Mouse (Mus musculus): ENCODE measurements around the gene Gm17018. TPM values are rescaled to one million over a fixed set of nuclear protein-coding genes. Genes with fewer than 3 reads are reported as not detected.

The Gm17018 gene
- polyA plus RNA-seq, 1 experiment from 2014 or later = 43.4 TPM

GRCm38 (mm10) chr19:45589761-45590160 is 29.3 kb downstream of the Gm17018 start:
- Histone ChIP-seq H3K4me2 (ENCODE audit: low read depth, low read length) (no peak overlapping the region), H3K36me3 (ENCODE audit: control insufficient read depth, insufficient read depth, low read length) (no peaks in the 10 kb centered on the region), H3K9ac (ENCODE audit: low read length) (no peak overlapping the region), H3K27ac (ENCODE audit: low read length) (no peak overlapping the region), H3K4me1 (ENCODE audit: control insufficient read depth, insufficient read depth, low read length) (peaks cover 17% of the 10 kb centered on the region), H3K4me3 (replicated peaks; ENCODE audit: low read length) (no peak overlapping the region), H3K9me3 (replicated peaks; ENCODE audit: control insufficient read depth, low read length) (no peaks in the 10 kb centered on the region), H3K27me3 (ENCODE audit: control insufficient read depth, insufficient read depth, low read length) (no peaks in the 10 kb centered on the region)
- no peak for ATAC-seq (ENCODE audit: insufficient read depth, low FRiP score)
- 92% methylated on average over 6 of the region's 6 CpGs for WGBS

GRCm38 (mm10) chr19:45591704-45592103 is 31.3 kb downstream of the Gm17018 start:
- 55% methylated on average over 7 of the region's 7 CpGs for WGBS
- 0 out of 2 replicates have a peak overlapping the region, but pooled peaks have one; percentile 15 for H3K4me2 ChIP-seq (ENCODE audit: low read depth, low read length)
- no peaks in the 10 kb centered on the region for H3K36me3 ChIP-seq (ENCODE audit: control insufficient read depth, insufficient read depth, low read length)
- H3K27me3 ChIP-seq (ENCODE audit: control insufficient read depth, insufficient read depth, low read length) = no peaks in the 10 kb centered on the region
- ATAC-seq (ENCODE audit: insufficient read depth, low FRiP score) = no peak; the same call in 1 of the 2 replicates
- peaks cover 17% of the 10 kb centered on the region for H3K4me1 ChIP-seq (ENCODE audit: control insufficient read depth, insufficient read depth, low read length)
- peak overlapping the region; percentile 62 for H3K27ac ChIP-seq (ENCODE audit: low read length)
- no peak overlapping the region for H3K4me3 ChIP-seq (replicated peaks; ENCODE audit: low read length)
- 0 out of 2 replicates have a peak overlapping the region, but pooled peaks have one; percentile 26 for H3K9ac ChIP-seq (ENCODE audit: low read length)
- H3K9me3 ChIP-seq (replicated peaks; ENCODE audit: control insufficient read depth, low read length) = no peaks in the 10 kb centered on the region

- Histone ChIP-seq H3K9ac (ENCODE audit: low read length) (no peak overlapping the region), H3K27me3 (ENCODE audit: control insufficient read depth, insufficient read depth, low read length) (no peaks in the 10 kb centered on the region), H3K9me3 (replicated peaks; ENCODE audit: control insufficient read depth, low read length) (no peaks in the 10 kb centered on the region), H3K4me2 (ENCODE audit: low read depth, low read length) (no peak overlapping the region), H3K4me1 (ENCODE audit: control insufficient read depth, insufficient read depth, low read length) (peaks cover 17% of the 10 kb centered on the region), H3K4me3 (replicated peaks; ENCODE audit: low read length) (no peak overlapping the region), H3K27ac (ENCODE audit: low read length) (no peak overlapping the region), H3K36me3 (ENCODE audit: control insufficient read depth, insufficient read depth, low read length) (no peaks in the 10 kb centered on the region)
- WGBS = 89% methylated on average over 9 of the region's 9 CpGs
- ATAC-seq (ENCODE audit: insufficient read depth, low FRiP score) = no peak; the same call in 1 of the 2 replicates
Observed at GRCm38 (mm10) chr19:45592916-45593315, 32.5 kb downstream of the Gm17018 start.

- 92% methylated on average over 7 of the region's 7 CpGs for WGBS
- Histone ChIP-seq H3K36me3 (ENCODE audit: control insufficient read depth, insufficient read depth, low read length) (no peaks in the 10 kb centered on the region), H3K27ac (ENCODE audit: low read length) (no peak overlapping the region), H3K27me3 (ENCODE audit: control insufficient read depth, insufficient read depth, low read length) (no peaks in the 10 kb centered on the region), H3K9me3 (replicated peaks; ENCODE audit: control insufficient read depth, low read length) (no peaks in the 10 kb centered on the region), H3K4me1 (ENCODE audit: control insufficient read depth, insufficient read depth, low read length) (peaks cover 17% of the 10 kb centered on the region), H3K4me2 (ENCODE audit: low read depth, low read length) (no peak overlapping the region), H3K4me3 (replicated peaks; ENCODE audit: low read length) (no peak overlapping the region), H3K9ac (ENCODE audit: low read length) (no peak overlapping the region)
- no peak for ATAC-seq (ENCODE audit: insufficient read depth, low FRiP score)
Observed at GRCm38 (mm10) chr19:45594079-45594478, 33.7 kb downstream of the Gm17018 start.

GRCm38 (mm10) chr19:45595481-45595880 is 35.1 kb downstream of the Gm17018 start:
- Histone ChIP-seq H3K36me3 (ENCODE audit: control insufficient read depth, insufficient read depth, low read length) (no peaks in the 10 kb centered on the region), H3K9ac (ENCODE audit: low read length) (no peak overlapping the region), H3K4me3 (replicated peaks; ENCODE audit: low read length) (no peak overlapping the region), H3K4me2 (ENCODE audit: low read depth, low read length) (no peak overlapping the region), H3K27ac (ENCODE audit: low read length) (no peak overlapping the region), H3K27me3 (ENCODE audit: control insufficient read depth, insufficient read depth, low read length) (no peaks in the 10 kb centered on the region), H3K4me1 (ENCODE audit: control insufficient read depth, insufficient read depth, low read length) (peaks cover 17% of the 10 kb centered on the region), H3K9me3 (replicated peaks; ENCODE audit: control insufficient read depth, low read length) (no peaks in the 10 kb centered on the region)
- no peak for ATAC-seq (ENCODE audit: insufficient read depth, low FRiP score)
- WGBS = 90% methylated on average over 6 of the region's 6 CpGs

GRCm38 (mm10) chr19:45596019-45596418 is 35.6 kb downstream of the Gm17018 start:
- Histone ChIP-seq H3K27me3 (ENCODE audit: control insufficient read depth, insufficient read depth, low read length) (no peaks in the 10 kb centered on the region), H3K4me3 (replicated peaks; ENCODE audit: low read length) (no peak overlapping the region), H3K4me2 (ENCODE audit: low read depth, low read length) (no peak overlapping the region), H3K4me1 (ENCODE audit: control insufficient read depth, insufficient read depth, low read length) (peaks cover 17% of the 10 kb centered on the region), H3K27ac (ENCODE audit: low read length) (no peak overlapping the region), H3K36me3 (ENCODE audit: control insufficient read depth, insufficient read depth, low read length) (no peaks in the 10 kb centered on the region), H3K9ac (ENCODE audit: low read length) (no peak overlapping the region), H3K9me3 (replicated peaks; ENCODE audit: control insufficient read depth, low read length) (no peaks in the 10 kb centered on the region)
- whole genome bisulfite sequencing = 58% methylated on average over 7 of the region's 7 CpGs
- ATAC-seq (ENCODE audit: insufficient read depth, low FRiP score) = no peak

GRCm38 (mm10) chr19:45596434-45596833 is 36.0 kb downstream of the Gm17018 start:
- H3K4me2 ChIP-seq (ENCODE audit: low read depth, low read length) = no peak overlapping the region
- no peak overlapping the region for H3K9ac ChIP-seq (ENCODE audit: low read length)
- H3K27ac ChIP-seq (ENCODE audit: low read length) = no peak overlapping the region
- H3K27me3 ChIP-seq (ENCODE audit: control insufficient read depth, insufficient read depth, low read length) = no peaks in the 10 kb centered on the region
- no peaks in the 10 kb centered on the region for H3K36me3 ChIP-seq (ENCODE audit: control insufficient read depth, insufficient read depth, low read length)
- H3K4me3 ChIP-seq (replicated peaks; ENCODE audit: low read length) = no peak overlapping the region
- H3K4me1 ChIP-seq (ENCODE audit: control insufficient read depth, insufficient read depth, low read length) = peaks cover 14% of the 10 kb centered on the region
- WGBS = 82% methylated on average over 6 of the region's 6 CpGs
- no peaks in the 10 kb centered on the region for H3K9me3 ChIP-seq (replicated peaks; ENCODE audit: control insufficient read depth, low read length)
- no peak for ATAC-seq (ENCODE audit: insufficient read depth, low FRiP score)

GRCm38 (mm10) chr19:45597106-45597505 is 36.7 kb downstream of the Gm17018 start:
- no peak for ATAC-seq (ENCODE audit: insufficient read depth, low FRiP score)
- 84% methylated on average over 4 of the region's 4 CpGs for WGBS

GRCm38 (mm10) chr19:45602606-45603005 is 42.2 kb downstream of the Gm17018 start:
- Histone ChIP-seq H3K9ac (ENCODE audit: low read length) (no peak overlapping the region), H3K4me1 (ENCODE audit: control insufficient read depth, insufficient read depth, low read length) (no peaks in the 10 kb centered on the region), H3K36me3 (ENCODE audit: control insufficient read depth, insufficient read depth, low read length) (no peaks in the 10 kb centered on the region), H3K4me3 (replicated peaks; ENCODE audit: low read length) (no peak overlapping the region), H3K4me2 (ENCODE audit: low read depth, low read length) (no peak overlapping the region), H3K27ac (ENCODE audit: low read length) (no peak overlapping the region), H3K9me3 (replicated peaks; ENCODE audit: control insufficient read depth, low read length) (no peaks in the 10 kb centered on the region), H3K27me3 (ENCODE audit: control insufficient read depth, insufficient read depth, low read length) (no peaks in the 10 kb centered on the region)
- no peak for ATAC-seq (ENCODE audit: insufficient read depth, low FRiP score)
- WGBS = 67% methylated on average over 5 of the region's 5 CpGs

More at GRCm38 (mm10) chr19:45597106-45597505, 36.7 kb downstream of the Gm17018 start:
- peaks cover 7% of the 10 kb centered on the region; the same call in 1 of the 2 replicates for H3K4me1 ChIP-seq (ENCODE audit: control insufficient read depth, insufficient read depth, low read length)
- no peak overlapping the region for H3K4me3 ChIP-seq (replicated peaks; ENCODE audit: low read length)
- no peak overlapping the region for H3K9ac ChIP-seq (ENCODE audit: low read length)
- no peak overlapping the region for H3K4me2 ChIP-seq (ENCODE audit: low read depth, low read length)
- no peaks in the 10 kb centered on the region for H3K9me3 ChIP-seq (replicated peaks; ENCODE audit: control insufficient read depth, low read length)
- H3K36me3 ChIP-seq (ENCODE audit: control insufficient read depth, insufficient read depth, low read length) = no peaks in the 10 kb centered on the region
- no peaks in the 10 kb centered on the region for H3K27me3 ChIP-seq (ENCODE audit: control insufficient read depth, insufficient read depth, low read length)
- H3K27ac ChIP-seq (ENCODE audit: low read length) = no peak overlapping the region

All from stomach, embryonic 16.5 days (tissue).